Mouse (Mus musculus) cerebellum, adult 11 months (tissue): ENCODE results near the gene Rpp25l.
"Not testable (repeated sequence)": the region's sequence is repeated elsewhere in the genome, so short reads cannot be mapped to it uniquely, and the experiment has no call there.

Experiments
- DNase-seq: peaks from one replicate; pipeline ENCODE4 v3.0.0; 2022

The Rpp25l gene

DNA sequence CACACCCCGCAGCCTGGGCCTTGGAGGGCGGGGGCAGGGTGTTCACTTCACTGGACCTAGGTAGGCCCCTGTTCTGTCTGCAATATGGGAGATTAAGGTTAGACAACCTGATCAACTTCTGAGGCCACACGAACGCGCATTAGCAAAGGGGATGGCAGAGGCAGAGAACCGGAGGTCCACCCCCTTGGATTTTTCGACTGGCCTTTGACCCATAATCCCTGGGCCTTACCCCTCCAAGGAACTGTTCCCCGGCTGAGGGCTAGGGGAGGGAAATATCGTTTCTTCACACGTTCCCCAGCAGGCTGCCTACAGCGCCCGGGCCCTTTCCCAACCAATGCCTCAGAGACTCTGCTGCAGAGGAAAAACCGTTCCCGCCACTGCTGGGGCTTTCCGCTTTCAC, 16.9 kb downstream of the Rpp25l start:
- not testable (repeated sequence) for DNase-seq

DNA sequence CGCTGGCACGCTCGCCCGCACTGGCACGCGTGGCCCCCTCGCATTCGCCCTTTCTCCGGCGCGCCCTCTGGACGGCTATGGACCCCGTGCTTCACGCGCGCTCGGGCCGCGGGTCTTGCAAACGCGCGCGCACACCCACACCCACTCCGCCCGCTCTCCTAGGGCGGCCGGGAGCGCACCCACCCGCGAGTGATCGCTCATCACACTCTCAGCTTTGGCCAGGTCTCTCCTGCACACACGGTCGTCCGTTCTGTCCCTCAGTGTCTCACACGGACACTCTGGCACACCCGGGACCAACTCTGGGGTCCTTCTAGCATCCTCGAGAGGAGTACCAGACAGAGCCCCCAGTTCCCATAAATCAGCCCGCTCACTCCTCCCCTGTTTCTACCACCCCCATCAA, 17.5 kb downstream of the Rpp25l start:
- not testable (repeated sequence) for DNase-seq

- not testable (repeated sequence) for DNase-seq
Observed at GRCm38 (mm10) chr4:41693511-41693910, 19.8 kb downstream of the Rpp25l start.

GRCm38 (mm10) chr4:41690014-41690413, 23.3 kb downstream of the Rpp25l start:
- not testable (repeated sequence) for DNase-seq

- DNase-seq, result not testable (repeated sequence)
Observed at GRCm38 (mm10) chr4:41688562-41688961, 24.8 kb downstream of the Rpp25l start.

DNA sequence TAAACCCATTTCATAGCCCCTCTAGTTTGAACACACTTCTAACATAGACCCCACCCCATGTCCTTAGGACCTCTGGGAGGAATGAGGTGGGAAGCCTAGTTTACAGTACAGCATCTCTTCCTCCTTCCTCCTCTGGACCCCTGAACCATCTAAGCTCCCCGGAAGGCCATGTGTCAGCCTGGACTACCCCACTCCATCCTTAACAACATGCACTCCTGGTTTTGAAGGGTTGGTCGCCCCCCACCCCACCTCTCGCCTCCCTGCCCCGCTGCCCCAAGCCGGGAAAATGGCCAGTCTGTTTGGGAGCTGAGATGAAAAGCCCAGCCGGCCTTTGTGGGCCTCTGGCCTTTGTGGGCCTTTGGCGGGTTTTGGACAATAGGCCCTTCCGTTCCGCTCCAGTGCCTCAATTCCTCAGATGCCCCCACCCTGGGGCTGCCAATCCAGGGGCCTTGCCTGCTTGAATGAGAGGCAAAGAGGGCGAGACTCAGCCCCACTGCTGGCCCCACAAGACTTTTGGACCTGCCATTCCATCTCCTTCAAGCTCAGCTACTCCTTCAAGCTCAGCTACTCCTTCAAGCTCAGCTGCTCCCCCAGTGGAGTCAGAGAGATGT, 27.3 kb downstream of the Rpp25l start:
- not testable (repeated sequence) for DNase-seq

GRCm38 (mm10) chr4:41684931-41685453, 28.3 kb downstream of the Rpp25l start:
- not testable (repeated sequence) for DNase-seq

DNA sequence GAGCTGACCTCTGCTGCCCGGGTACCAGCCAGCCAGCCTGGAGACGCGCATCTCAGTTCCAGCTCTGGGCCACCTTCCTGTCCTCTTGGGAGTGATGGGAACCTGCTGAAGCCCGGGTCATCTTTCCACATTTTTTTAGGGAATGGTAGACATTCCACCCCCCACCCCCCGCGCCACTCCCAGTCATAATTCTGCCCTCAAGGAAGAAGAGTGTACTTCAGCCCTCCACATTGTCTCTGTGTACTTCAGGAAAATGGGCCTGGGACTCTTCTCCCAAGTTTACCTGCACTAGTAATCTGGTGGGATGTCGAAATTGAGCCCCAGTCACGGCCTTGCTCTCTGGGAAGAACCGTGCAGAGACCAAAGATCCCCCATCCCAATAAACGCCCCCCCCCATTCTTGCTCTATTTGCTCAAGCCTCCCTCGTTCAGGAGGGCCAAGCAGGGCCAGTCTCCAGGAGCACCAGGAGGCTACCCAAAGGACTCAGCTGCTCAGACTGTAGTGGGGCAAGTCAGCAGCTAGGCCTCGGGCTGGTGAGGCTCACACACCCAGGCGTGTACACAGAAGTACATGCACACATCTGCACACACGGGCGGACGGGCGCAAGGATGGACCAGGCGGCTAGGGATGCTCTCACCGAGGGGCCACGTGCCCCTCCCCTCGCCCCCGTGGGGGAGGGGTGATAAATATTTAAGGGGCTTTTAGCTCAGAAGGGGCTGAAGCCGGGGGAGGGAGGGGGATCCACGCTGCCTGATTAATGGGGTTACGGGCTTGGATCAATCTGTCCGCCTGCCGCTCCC, 29.0 kb downstream of the Rpp25l start:
- DNase-seq, result not testable (repeated sequence)

- DNase-seq, result not testable (repeated sequence)
Observed at GRCm38 (mm10) chr4:41683303-41683702, 30.0 kb downstream of the Rpp25l start.

GRCm38 (mm10) chr4:41682789-41683188, 30.5 kb downstream of the Rpp25l start:
- no peak for DNase-seq

GRCm38 (mm10) chr4:41681947-41682346, 31.4 kb downstream of the Rpp25l start:
- no peak for DNase-seq

- no peak for DNase-seq
Observed at GRCm38 (mm10) chr4:41681176-41681575, 32.2 kb downstream of the Rpp25l start.

DNA sequence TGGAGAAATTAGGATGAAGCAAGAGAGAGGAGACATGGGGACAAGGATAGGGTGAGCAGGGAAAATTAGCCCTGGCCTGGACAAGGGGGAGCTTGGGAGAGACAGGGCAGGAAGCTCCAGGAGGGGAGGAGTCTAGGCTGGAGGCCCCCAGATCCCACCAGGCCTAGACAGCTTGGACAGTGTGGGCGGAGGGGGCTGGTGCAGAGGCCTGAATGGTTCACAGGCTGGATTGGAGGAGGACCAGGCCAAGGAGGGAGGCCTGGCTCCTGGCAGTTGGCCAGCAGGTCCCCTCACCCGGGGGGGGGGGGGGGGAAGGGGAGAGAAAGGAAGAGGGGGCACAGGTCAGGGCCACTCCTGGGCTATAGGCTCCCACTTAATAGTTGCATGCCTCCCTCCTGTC, 34.0 kb downstream of the Rpp25l start:
- DNase-seq, result no peak

GRCm38 (mm10) chr4:41678863-41679262, 34.5 kb downstream of the Rpp25l start:
- no peak for DNase-seq

- DNase-seq, result peak; percentile 74
Observed at GRCm38 (mm10) chr4:41677006-41677629, 36.2 kb downstream of the Rpp25l start.

GRCm38 (mm10) chr4:41676248-41677005, 36.9 kb downstream of the Rpp25l start:
- no peak for DNase-seq

GRCm38 (mm10) chr4:41673186-41673585, 40.1 kb downstream of the Rpp25l start:
- no peak for DNase-seq

DNA sequence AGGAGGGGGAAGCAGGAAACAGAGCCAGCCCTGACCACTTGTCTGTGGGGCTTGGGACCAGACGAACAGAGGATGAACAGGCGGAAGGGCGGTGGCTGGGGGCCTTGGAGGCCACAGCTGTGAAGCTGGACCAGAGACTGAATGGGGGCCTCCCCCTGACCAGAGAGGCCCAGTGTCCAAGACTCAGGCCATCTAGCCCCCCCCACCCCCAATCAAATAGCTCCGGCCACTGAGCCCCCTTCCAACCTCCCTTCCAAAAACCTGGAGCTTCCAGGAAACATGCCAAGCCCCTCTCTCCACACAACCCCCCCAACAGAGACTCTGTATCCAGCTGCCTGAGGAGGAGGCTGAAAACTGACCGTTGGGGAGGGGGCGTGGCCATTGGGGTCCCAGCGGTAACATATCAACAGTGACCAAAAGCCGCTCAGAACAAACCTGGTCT, 40.8 kb downstream of the Rpp25l start:
- DNase-seq, result no peak

- DNase-seq, result no peak
Observed at GRCm38 (mm10) chr4:41671963-41672480, 41.3 kb downstream of the Rpp25l start.

DNA sequence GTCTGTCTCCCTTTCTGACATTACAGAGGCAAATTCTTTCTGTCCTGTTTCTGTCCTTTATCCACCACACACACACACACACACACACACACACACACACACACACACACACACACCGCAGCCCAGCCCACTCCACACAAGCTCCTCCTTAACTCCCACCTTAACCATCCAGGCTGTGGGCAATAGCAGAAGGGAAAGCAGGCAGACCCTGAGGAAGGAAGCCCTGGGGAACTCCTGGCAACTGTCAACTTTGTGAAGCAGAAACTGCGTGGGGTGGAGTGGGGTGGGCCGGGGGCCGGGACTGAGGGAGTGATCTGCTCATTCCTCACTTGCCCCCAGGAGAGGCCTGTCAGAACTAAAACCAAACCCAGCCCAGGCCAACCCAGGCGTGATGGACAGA, 41.8 kb downstream of the Rpp25l start:
- DNase-seq, result no peak

- no peak for DNase-seq
Observed at GRCm38 (mm10) chr4:41670836-41671235, 42.5 kb downstream of the Rpp25l start.

- no peak for DNase-seq
Observed at GRCm38 (mm10) chr4:41666646-41667045, 46.7 kb downstream of the Rpp25l start.
